Mouse (Mus musculus): ENCODE results near the gene Bag1.

- TF ChIP-seq CTCF (IDR thresholded peaks at IDR 0.05) (no peak), POLR2A (IDR thresholded peaks at IDR 0.05; ENCODE audit: insufficient read depth, low read depth, low read length) (no peak), EP300 (IDR thresholded peaks at IDR 0.05; ENCODE audit: insufficient read depth, low read depth, low read length) (no peak)
These were observed 21.1 kb upstream of the Bag1 start for GRCm38 (mm10) chr4:40969161-40969560.
